Mouse (Mus musculus) left cerebral cortex, adult 9 months (tissue): Measurements from ENCODE around the gene Nfs1.
"Not testable (repeated sequence)": the region's sequence is repeated elsewhere in the genome, so short reads cannot be mapped to it uniquely, and the experiment has no call there.

ENCODE experiments used
- DNase-seq, 2 experiments: peaks; one replicate each; pipeline ENCODE4 v3.0.0; 2022; ENCODE audit warnings: low spot score in 2 of 2

The Nfs1 gene

DNA sequence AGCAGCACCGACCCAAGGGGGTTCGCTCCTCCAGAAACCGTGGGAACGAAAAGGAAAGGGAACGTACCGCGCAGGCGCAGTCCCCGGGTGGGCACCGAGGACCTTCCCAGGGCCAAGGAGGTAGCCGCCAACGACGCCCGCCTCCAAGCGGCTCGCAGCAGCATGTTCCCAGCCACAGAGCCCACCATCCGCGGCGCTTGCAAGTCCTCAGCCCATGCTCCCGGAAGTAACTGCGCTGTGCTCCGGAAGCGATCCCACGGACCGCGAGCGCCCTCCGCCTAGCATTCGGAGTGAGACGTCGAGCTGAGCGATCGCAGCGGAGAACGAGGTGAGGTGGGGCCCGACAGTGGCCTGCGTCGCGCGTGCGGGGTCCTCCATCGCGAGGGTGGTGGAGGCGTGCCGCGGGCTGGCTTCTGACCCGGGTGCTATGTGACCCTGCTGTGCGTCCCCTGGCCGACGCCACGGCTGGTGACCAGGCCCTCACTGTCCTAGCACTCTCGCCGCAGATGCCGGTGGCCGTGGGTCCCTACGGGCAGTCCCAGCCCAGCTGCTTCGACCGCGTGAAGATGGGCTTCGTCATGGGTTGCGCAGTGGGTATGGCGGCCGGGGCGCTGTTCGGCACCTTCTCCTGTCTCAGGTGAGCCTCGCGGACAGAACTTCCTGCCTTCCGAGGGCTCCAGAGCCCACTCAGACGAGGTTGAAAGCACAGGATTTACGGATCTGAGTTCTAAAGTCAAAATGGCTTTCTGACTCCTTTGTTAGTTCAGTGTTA, at the start of gene Nfs1, which contains the start of gene Romo1:
Gene Nfs1 (minus strand): TSS at position 234 of the 772 bp plus-strand sequence.
Gene Romo1 (plus strand): TSS at position 87 of the 772 bp plus-strand sequence.
- DNase-seq, result peak; percentile 82 to 93

DNA sequence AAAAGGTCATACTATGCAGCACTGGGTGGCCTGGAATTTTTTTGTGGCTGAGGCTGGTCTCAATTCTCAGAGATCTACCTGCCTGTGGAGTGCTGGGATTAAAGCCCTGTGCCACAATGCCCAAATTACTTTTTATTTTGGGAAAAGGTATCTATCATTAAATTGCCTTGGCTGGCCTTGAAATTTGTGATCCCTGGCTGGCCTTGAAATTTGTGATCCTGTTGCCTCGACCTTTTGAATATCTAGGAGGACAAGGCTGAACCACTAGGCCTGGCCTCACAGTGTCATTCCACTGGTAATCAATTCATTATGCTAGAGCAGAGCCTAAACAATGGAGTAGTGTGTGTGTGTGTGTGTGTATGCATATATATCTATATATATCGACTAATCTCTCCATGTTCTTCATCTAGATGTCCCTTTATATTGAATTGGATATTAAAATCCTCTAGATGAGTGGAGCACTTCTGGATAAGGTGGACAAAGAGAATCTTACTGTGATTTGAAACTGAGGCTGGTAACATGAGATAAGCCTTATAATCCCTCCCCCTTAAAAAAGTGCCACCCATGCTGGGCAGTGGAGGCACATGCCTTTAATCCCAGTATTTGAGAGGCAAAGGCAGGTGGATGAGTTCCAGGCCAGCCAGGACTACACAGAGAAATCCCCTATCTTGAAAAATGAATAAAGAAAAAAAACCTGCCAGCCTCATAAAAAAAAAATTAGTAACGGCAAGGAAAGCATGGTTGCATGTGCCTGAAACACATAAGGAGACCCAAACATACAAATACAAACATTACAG, 49.3 kb upstream of the Nfs1 start:
- no peak for DNase-seq

DNA sequence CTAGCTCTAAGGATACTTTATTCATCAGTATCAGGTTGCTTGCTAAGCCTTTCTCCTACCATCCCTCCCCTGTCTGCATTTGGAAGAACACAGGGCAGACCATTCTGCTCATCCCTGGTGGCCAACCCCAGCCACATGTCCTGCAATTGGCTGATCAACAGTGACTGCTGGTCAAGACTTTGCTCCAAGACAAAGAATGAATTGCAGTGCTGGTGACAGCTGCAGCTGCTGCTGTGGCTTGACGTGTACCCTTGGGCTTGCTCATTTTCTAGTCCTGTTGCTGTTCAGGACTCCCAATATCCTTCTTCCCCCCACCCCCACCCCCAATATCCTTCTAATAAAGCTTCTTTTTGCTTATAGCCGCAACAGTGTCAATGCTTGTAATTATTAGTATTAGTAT, 48.1 kb upstream of the Nfs1 start:
- no peak for DNase-seq

DNA sequence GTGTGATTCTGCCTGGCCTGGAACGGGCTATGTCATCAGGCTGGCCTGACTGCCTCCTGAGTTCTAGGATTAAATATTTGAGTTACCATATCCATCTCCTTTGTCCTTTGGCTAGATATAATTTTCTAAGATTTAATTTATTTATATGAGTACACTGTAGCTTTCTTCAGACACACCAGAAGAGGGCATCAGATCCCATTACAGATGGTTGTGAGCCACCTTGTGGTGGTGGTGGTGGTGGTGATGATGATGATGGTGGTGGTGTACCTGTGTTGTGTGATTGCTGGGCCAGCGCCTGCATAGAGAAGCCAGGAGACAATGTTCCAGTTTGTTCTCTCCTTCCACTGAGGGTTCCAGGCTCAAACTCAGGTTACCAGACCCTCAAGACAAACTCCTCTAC, 47.6 kb upstream of the Nfs1 start:
- no peak for DNase-seq

DNA sequence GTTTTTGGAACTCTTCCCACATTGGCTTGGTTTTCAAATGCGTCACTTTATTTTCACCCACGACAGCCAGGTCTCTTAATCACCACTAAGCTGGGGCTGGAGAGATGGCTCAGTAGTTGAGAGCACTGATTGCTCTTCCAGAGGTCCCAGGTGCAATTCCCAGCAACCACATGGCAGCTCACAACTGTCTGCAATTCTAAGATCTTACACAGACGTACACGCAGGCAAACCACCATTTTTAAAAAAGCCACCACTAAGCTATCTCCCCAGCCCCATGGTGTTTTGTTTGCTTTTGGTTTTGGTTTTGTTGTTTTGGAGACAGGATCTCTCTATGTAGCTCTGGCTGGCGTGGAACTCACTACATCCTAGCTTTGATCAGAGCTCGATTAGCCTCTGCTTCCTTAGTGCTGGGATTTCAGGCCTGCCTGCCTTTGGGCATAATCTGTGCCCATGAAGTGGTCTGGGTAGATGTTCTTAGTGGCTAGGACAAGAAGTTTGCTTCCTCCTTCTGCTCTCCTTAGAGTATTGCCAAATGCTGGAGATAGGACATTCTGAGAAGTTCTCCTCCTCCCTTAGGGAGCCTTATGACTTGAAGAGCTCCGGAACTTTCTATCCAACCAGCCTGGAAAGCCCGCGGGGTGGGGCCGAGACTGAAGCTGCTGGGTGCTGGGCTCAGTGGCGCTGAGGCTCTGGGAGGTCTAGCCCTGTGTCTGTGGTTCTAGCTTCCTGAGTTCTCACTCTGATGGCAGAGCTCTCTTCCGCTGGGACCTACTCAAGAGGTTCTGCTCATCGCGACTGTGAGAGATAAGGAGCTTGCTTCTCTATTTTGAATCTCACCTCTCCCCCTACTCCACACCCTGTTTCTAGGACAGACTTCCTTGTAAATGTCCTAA, 46.3 kb upstream of the Nfs1 start:
- no peak for DNase-seq

DNA sequence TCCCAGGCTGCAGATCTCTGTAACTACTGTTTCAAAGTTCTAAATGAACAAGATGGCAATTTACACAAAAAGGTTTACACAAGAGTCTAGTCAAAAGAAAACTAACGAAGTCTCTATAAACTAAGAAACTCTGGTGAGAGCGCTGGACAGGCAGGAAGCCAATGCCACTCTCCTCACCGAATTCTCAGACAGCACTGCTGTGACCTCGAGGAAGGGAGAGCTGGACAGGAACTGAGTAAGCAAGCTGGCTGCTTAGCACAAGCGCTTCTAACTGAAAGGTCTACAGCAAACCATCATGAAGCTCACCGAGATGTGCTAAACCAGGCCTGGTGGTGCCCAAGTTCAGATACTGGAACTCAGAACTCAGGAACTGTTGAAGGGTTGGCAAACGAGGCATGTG, 45.3 kb upstream of the Nfs1 start:
- not testable (repeated sequence) for DNase-seq

DNA sequence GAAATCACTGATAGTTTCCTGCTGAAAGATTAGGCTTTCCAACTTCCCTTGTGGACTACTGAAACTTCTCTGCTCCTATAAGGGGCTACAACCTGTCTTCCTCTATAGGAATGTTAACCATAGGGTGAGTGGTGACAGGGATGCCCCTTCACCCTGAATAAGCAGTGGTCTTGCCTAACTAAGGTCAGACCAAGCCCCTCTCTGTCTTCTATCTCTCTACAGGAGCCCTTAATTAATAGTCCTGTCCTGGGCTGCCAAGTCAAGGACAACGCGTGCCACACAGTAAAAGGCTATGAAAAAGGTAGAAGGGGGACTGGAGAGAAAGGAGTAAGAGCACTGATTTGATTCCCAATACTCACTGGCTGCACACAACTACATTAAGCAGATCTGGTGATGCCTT, 37.6 kb upstream of the Nfs1 start:
- no peak for DNase-seq

DNA sequence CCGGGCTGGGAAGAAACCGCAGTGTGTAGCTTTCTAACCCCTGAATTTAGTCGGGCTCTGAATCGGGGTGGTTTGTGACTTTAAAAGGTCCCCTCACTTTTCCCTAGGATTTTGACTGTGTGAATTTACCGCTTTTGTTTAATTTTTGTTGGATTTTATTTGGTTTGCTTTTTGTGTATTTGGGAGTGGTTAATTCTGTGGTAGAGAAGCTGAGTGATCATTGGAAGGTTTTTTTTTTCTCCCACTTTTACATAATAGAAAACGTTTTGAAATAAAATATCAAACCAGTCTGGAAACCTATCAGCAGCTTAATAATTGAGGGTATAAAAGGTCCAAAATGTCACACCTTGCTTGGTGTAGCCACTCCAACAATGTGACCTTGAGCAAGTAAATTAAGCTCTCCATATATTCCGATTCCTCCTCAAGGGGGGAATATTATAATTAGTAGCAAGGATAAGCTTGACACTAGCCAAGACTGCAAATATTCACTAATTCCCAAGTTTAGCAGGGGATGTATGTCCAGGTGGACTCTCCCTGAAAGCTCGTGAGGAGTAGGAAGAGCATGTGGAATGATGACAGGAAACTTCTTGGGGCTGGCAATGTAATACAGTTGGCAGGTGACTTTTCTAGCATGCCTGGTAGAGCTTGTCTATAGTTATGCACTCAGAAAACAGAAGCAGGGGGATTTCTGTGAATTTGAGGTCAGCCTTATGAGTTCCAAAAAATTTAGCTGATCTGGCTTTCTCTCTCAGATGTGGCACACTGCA, 37.0 kb upstream of the Nfs1 start:
- DNase-seq, result no peak

DNA sequence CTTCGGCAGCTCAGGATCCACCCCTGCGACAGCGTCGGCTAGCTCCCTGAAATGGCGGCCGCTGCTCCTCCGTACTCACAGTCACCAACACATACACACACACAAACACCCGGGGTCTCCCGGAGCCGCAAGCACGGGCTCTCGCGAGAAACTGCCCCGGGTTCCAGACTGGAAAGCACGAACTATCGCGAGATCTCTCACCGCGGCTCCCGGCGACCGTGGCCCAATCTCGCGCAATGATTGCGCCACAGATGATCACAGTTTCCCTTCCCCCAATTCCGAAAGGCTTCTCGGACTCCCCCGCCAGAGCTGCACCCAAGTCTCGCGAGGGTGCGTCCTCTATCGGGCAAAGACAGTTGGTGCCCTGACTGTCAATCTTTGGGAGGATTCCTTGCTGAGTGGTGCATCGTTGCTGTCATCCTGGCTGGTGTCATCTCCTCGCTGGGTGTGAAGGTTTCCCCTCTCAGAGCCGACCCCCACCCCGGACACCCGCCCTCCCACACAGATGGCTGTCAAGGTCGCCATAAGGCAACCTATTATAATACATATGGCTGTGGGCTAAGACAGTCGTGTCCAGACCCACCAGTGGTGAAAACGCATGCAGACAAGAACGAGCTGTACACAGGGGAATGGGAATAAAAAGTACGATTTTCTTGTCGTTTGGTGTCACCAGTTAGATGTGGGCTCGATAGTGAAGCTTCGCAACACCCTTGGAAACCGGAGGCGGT, 36.3 kb upstream of the Nfs1 start, which contains the start of gene Rbm39:
Gene Rbm39 (minus strand): TSS at position 145 of the 728 bp plus-strand sequence.
- DNase-seq, result peak; percentile 99 to 100

DNA sequence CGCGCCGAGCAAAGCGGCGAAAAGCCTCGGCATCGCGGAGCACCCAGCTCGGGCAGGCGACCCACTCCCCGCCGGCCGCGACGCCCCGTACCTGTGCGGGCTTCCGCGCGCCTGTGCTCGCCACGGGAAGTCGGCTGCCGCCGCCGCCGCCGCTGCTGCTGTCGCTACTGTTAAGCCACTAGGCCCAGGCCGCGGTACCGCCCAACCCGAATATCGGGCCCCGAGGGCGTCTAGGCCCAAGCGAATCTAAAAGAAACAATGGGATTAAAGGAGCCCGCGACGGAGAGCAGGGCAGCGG, 35.8 kb upstream of the Nfs1 start:
- DNase-seq, result no peak

DNA sequence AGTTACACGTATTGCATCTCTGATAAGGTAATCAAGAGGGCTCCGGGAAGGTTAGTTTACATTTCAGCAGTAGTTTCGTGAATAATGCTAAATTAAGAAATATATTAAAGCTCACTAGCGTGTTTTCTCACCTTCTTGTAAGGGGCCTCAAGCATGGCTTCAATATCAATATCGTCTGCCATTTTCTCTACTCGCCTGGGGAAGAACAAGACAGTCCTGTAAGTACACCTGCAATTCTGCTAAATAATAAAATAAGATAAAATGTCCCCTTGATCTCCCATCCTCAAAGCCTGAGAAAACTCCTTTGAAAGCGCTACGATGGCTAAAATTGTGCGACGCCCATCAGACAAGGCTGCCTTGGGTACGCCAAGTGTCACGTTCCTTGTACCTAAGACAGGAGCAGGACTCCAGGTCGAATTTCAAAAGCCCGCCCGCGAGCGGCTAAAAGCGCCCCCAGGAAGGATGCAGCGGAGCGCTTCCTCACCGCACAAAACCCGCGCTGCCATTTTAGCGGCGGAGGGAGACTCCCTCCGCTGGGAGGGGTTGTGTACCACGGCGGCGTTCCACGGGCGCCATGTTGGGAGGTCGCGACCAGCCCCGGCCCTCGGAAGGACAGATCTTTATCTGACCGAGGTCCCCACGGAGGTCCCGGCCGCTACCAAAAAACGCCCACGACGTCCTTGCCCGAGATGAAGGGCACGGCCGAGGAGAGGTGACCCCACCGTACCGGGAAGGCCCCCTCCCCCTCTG, 35.2 kb upstream of the Nfs1 start:
- DNase-seq, result peak in 1 of 2 experiments; percentile 74

DNA sequence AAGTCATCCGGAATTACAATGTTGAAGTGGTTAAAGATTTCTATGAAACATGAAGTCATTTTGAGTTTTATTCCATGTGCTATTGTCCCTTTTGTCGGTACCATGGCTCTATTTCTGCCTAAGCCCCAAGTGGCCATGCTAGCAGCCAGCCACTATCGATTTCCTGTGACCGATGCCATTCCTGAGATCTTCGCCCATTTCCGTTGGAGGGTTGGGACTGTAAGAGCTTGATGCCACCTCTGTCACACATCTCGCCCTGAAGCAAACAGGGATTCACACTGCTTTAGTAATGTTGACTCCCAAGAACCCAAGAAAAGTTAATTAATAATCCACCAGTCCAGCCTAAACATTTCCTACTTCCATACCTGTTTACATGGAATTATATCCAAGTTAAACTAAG, 33.7 kb upstream of the Nfs1 start:
- no peak for DNase-seq

DNA sequence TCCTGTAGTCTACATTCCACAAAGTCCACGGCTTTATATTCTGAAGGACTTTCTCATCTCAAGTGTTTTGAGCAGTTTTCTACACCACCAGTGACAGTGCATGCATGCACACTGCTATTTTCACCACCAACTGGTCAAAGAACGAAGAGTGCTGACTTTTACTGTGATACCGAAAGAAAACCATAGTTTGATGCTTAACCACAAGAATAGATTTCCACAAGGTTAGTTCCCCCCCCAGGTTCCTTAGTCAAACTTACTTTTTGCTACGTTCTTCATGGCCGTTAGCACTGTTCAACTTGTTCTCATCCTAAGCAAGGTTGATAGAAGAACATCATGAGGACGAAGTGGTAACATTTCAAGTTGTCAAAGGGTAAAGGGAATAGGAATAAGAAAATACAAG, 33.1 kb upstream of the Nfs1 start:
- no peak for DNase-seq

DNA sequence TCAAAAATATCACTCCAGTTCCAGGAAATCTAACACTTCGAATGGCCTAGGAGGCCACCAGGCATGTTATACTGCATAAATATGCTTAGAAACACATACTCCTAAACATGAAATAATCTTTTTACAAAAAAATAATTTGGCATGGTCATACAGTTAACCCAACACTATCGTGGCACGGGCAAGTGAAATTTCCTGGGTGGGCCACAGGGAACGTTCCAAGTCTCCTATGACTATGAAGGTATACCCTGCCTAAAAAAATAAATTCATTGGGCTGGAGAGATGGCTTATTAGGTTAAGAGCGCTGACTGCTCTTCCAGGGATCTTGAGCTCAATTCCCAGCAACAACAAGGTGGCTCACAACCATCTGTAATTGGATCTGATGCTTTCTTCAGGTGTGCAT, 22.6 kb upstream of the Nfs1 start:
- no peak for DNase-seq

DNA sequence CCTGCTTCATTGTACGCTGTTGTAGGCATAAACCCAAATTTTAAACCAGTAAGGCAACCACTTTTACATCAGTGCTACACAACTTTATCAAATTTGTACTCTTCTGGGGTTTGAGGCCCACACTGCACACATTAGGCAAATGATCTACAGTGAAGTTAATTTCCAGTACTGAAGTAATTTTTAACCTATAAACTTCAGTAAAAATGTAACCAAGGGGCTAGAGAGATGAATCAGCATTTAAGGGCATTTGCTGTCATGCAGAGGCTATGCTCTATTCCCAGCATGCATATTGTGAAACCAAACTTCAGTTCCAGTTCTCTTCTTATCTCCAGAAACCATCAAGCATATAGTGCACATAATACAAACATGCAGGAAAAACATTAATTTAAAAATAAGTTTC, 21.5 kb upstream of the Nfs1 start:
- DNase-seq, result no peak

DNA sequence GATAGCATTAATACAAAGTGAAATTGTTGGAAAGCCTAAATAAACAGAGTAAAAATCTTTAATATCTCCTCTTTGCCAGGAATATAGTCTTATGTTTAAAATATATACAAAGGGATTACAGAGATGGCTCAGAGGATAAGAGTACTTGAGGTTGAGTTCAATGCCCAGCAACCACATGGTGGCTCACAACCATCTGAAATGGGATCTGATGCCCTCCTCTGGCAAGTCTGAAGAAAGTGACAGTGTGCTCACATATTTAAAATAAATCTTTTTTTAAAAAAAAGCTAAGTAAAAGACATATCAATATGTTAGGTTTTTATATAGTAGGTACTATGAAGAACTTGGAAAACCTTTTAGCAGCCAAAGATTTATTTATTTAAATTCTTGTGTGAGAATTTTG, 7.6 kb upstream of the Nfs1 start:
- no peak for DNase-seq

DNA sequence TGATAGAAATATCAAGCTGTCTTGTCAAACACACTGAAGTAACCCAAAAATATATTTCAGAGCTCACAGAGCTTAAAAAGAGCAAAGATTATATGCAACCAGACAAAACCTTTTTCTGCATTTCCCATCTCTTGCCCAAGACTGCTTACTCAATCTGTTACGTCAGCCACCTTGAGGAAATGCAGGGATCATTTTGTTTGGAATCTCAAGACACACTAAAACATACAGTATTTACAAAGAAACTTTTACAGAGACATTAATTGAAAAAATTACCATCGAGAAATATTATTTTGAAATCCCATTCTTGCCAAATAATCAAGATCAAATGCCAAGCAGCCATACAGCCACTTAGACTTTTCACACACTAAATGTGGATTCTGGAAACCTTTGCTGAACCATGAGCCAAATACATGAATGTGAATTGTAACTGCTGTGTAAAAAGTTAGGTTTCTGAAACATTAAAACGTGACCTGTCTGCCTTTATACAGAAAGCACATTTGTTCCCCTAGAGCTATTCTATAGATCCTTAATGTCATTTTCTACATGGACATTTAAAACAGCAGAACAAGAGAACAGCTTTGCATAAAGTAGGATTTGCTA, 3.4 kb upstream of the Nfs1 start:
- no peak for DNase-seq

DNA sequence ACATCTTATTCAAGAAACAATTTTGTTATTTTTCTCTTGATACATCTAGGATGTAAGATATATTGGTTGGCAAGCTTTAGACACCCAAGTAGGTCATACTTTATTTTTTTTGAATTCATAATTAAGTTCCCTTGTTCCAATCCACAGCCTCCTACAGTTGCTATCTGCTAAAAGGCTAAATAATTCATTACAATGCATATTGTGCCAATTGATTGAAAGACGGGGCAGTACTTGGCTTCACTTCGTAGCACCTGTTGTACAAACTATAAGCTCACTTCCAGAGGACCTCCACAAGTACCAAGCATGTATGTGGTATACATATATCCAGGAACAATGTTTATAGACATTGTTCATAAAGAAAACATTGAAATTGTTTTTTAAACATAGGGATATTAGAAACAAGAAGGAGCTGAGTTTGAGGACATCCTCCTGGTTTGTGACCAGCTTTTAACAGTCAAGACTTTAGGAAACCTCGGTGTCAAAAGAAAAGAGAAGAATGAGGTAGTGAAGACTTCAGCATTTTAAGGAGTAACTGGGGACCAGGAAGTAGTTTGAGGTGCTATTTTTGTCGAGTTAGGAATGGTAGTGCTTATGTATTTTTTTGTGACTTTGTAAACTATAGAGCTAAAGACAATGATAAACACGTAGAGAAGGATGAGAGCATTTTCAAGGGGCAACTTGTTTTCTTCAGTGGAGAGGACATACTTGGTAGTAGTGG, 2.4 kb upstream of the Nfs1 start:
- DNase-seq, result no peak
